Mouse (Mus musculus) ES-E14 (cell line): ENCODE data around the gene Wdfy2. TPM values are rescaled to one million over a fixed set of nuclear protein-coding genes. Genes with fewer than 3 reads are reported as not detected.

Source experiments
- DNase-seq: peaks from one replicate; pipeline ENCODE4 v3.0.0-alpha.2; 2013; ENCODE audit warnings: low read depth, low spot score
- H3K27ac ChIP-seq: 2 replicates; pipeline ENCODE4 v1.5.1; 2012; ENCODE audit warnings: low read depth, mild to moderate bottlenecking, low read length, moderate library complexity, mixed read lengths; ENCODE audit not compliant: poor library complexity, insufficient read depth, severe bottlenecking
- H3K36me3 ChIP-seq: 2 replicates; pipeline ENCODE4 v1.6.1; 2012; ENCODE audit warnings: mild to moderate bottlenecking, low read length, moderate library complexity, mixed read lengths; ENCODE audit not compliant: control insufficient read depth, poor library complexity, insufficient read depth, severe bottlenecking
- H3K4me1 ChIP-seq, 2 experiments: fragments of 150-350 bp in 1 of 2; sonication (generic) in 1 of 2; 2 replicates each; pipeline ENCODE4 v1.6.1; 2012; ENCODE audit warnings: low read length in 2 of 2, mild to moderate bottlenecking in 1 of 2, mixed read lengths in 1 of 2; ENCODE audit not compliant: control insufficient read depth in 2 of 2, insufficient read depth in 2 of 2, poor library complexity in 1 of 2
- H3K4me3 ChIP-seq, 2 experiments: fragments of 150-350 bp in 1 of 2; sonication (generic) in 1 of 2; 2 replicates each; pipeline ENCODE4 v1.5.1; 2012; ENCODE audit warnings: low read length in 2 of 2, low read depth in 1 of 2, mild to moderate bottlenecking in 1 of 2, mixed read lengths in 1 of 2; ENCODE audit not compliant: insufficient read depth in 1 of 2, poor library complexity in 1 of 2, severe bottlenecking in 1 of 2
- H3K9ac ChIP-seq: 2 replicates; pipeline ENCODE4 v1.6.1; 2012; ENCODE audit warnings: low read depth, mild to moderate bottlenecking, low read length, mixed read lengths; ENCODE audit not compliant: poor library complexity, insufficient read depth, severe bottlenecking
- H3K9me3 ChIP-seq: fragments of 150-350 bp; sonication (generic); 2 replicates; pipeline ENCODE4 v1.6.1; 2012; ENCODE audit warnings: low read depth, mild to moderate bottlenecking, low read length; ENCODE audit not compliant: control insufficient read depth, insufficient read depth
- CHD2 ChIP-seq: IDR thresholded peaks from 2 replicates; pipeline ENCODE4 v1.6.1; 2014; ENCODE audit warnings: mild to moderate bottlenecking, low read depth, low read length, inconsistent platforms
- HCFC1 ChIP-seq: IDR thresholded peaks from 2 replicates; pipeline ENCODE4 v1.6.1; 2012; ENCODE audit warnings: low read length, inconsistent platforms, borderline replicate concordance; ENCODE audit not compliant: insufficient read depth
- MAFK ChIP-seq: IDR thresholded peaks from 2 replicates; pipeline ENCODE4 v1.6.1; 2014; ENCODE audit warnings: mild to moderate bottlenecking, low read depth, low read length, inconsistent platforms; ENCODE audit not compliant: insufficient read depth
- ZC3H11A ChIP-seq: IDR thresholded peaks from 2 replicates; pipeline ENCODE4 v1.6.1; 2012; ENCODE audit warnings: low read depth, mild to moderate bottlenecking, inconsistent platforms, low read length, borderline replicate concordance
- ZNF384 ChIP-seq: IDR thresholded peaks from 2 replicates; pipeline ENCODE4 v1.6.1; 2012; ENCODE audit warnings: low read depth, low read length, inconsistent platforms
- in situ Hi-C, 2 experiments: fragments of 600-800 bp; cut with MboI; formaldehyde crosslinking; loops; one replicate each; pipeline ENCODE4 v1.15.1; 2025; ENCODE audit warnings: low sequenced_read_pairs in 2 of 2, inconsistent platforms in 1 of 2; ENCODE audit not compliant: unreplicated experiment in 2 of 2
- total RNA-seq: library from RNA; depleted of rRNA; stranded (reverse); fragments of 300-350 nt; gene quantifications from 2 replicates; pipeline ENCODE4 v1.2.3, GENCODE M21; 2012; rRNA removed

Gene Wdfy2
- 7.0 and 11.9 TPM in 2 replicates for total RNA-seq

DNA sequence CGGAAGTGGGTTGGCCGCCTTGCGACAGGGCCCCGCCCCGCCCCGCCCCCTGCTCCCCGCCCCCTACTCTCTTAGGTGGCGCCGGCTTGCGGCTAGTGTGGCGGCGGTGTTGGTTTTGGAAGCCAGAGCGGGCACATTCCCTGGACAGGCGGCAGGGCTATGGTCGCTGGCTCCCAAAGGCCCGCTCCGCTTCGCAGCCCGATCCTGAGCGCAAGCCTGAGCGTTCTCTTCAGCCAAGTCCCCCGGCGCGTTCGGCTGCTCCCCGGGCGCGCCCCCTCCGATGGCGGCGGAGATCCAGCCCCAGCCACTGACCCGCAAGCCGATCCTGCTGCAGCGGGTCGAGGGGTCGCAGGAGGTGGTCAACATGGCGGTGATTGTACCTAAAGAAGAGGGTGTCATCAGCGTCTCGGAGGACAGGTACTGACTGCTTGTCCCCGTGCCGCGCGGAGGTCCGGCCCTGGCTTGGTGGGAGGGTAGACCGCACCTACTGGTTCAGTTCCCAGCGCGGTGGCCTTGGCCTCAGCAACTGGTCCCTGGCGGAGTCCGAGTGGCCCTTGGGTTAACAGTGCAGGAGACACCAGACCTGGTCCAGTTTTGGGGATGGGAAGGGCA is at the start of gene Wdfy2:
Gene Wdfy2 (plus strand): TSS at position 38 of the 612 bp plus-strand sequence.
- Histone ChIP-seq H3K4me1 (no peaks in the 10 kb centered on the region), H3K36me3 (no peaks in the 10 kb centered on the region), H3K4me3 (peak within 1 kb of the TSS; percentile 81 to 83), H3K9me3 (no peaks in the 10 kb centered on the region), H3K27ac (no peak within 1 kb of the TSS), H3K9ac (peak within 1 kb of the TSS; percentile 89)
- DNase-seq: no peak
- TF ChIP-seq CHD2 (no peak), MAFK (no peak), ZNF384 (no peak), ZC3H11A (no peak), HCFC1 (no peak)
- in situ Hi-C loops: no loop called here

DNA sequence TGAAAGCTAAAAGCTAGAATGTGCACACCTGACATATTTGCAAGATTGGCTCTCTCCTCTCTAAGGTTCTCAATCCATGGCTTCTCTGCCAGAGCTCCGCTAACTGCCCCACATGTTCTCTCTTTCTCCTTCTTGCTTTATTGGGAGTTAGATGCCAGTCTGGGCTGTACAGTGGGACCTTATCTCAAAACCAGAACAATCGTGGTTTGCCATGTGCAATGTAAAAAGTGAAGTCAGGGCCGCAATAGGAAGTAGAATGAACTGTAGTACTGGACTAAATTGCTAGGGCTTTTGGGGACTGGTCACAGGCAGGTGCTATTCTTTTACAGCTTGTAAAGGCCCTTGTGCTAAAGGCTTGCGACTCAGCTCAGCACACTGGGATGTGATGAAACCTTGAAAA is 48.2 kb upstream of the Wdfy2 start:
- Histone ChIP-seq H3K9me3 (no peaks in the 10 kb centered on the region), H3K36me3 (no peaks in the 10 kb centered on the region), H3K4me1 (no peaks in the 10 kb centered on the region), H3K27ac (no peak overlapping the region), H3K9ac (no peak overlapping the region), H3K4me3 (no peak overlapping the region)
- in situ Hi-C loops: no loop called here
- TF ChIP-seq HCFC1: no peak
- no peak for TF ChIP-seq ZC3H11A
- TF ChIP-seq ZNF384: no peak
- TF ChIP-seq MAFK: no peak
- no peak for TF ChIP-seq CHD2
- DNase-seq: no peak

DNA sequence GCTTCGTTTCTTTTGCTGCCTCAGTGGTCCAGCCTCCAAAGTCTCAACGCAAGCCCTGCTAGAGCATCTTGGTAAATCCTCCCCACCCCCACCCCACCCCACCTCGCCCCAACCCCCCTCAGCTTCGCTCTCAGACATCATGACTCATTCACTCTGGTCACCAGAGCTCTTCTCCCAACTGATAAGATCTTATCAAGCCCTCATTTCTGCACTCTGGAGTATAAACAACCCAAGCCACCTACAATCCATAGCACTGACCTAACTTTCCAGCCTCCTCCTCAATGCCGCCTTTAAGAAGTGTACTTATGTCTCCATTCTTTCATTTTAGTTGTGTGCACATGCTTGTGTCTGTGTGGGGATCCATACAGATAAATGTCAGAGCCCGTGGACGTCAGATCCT is 41.8 kb upstream of the Wdfy2 start:
- TF ChIP-seq ZC3H11A: no peak
- no peak for TF ChIP-seq MAFK
- TF ChIP-seq CHD2: no peak
- TF ChIP-seq HCFC1: no peak
- TF ChIP-seq ZNF384: no peak
- H3K4me3 ChIP-seq: no peak overlapping the region
- in situ Hi-C loops: no loop called here
- H3K27ac ChIP-seq: no peak overlapping the region
- DNase-seq: no peak
- H3K36me3 ChIP-seq: no peaks in the 10 kb centered on the region
- H3K9ac ChIP-seq: no peak overlapping the region
- H3K4me1 ChIP-seq: peaks cover 2 to 3% of the 10 kb centered on the region in 2 experiments; a peak in 3 of 4 replicates
- H3K9me3 ChIP-seq: no peaks in the 10 kb centered on the region

DNA sequence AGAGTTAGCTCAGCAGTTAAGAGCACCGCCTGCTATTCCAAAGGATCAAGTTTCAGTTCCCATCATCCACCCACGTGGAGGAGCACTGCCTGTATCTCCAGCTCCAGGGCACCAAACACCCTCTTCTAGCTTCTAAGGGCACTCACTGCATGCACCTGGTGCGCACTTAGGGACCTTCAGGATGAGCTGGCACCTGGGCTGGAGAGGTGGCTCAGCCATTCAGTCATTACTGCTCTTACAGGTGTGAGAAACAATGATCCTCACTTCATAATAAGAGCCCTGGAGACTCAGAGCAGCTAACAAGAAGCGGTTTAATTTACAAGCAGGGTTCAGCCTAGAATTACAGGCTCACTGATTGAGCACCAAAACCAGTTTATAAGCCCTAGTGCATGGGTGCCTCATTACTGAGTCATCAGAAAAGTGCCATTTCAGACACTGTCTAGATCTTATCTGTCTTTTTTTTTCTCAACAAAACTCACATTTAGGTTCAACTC is 38.8 kb upstream of the Wdfy2 start:
- H3K9ac ChIP-seq: peak overlapping the region; percentile 43; the same call in 1 of the 2 replicates
- no peaks in the 10 kb centered on the region for H3K36me3 ChIP-seq
- H3K4me1 ChIP-seq: peaks cover 2 to 3% of the 10 kb centered on the region in 2 experiments; a peak in 3 of 4 replicates
- in situ Hi-C loops: no loop called here
- DNase-seq: no peak
- peak overlapping the region; percentile 18 to 34; a peak in 2 of 4 replicates for H3K4me3 ChIP-seq
- TF ChIP-seq HCFC1: no peak
- no peak for TF ChIP-seq MAFK
- no peak for TF ChIP-seq CHD2
- TF ChIP-seq ZNF384: no peak
- TF ChIP-seq ZC3H11A: no peak
- H3K27ac ChIP-seq: no peak overlapping the region
- no peaks in the 10 kb centered on the region for H3K9me3 ChIP-seq
